Mouse (Mus musculus) 3T3-L1 (cell line): ENCODE measurements around the gene Aamp.

Source experiments
- DNase-seq: peaks from one replicate; pipeline ENCODE4 v3.0.0-alpha.2; 2015; ENCODE audit warnings: low read depth, low spot score

Aamp gene

GRCm38 (mm10) chr1:74281886-74282285, 2.7 kb downstream of the Aamp start:
- no peak for DNase-seq

GRCm38 (mm10) chr1:74281372-74281771, 3.2 kb downstream of the Aamp start:
- DNase-seq: no peak

GRCm38 (mm10) chr1:74280591-74281325, 3.8 kb downstream of the Aamp start:
- no peak for DNase-seq

GRCm38 (mm10) chr1:74278988-74279387, 5.5 kb downstream of the Aamp start:
- no peak for DNase-seq

GRCm38 (mm10) chr1:74278538-74278937, 6.0 kb downstream of the Aamp start, which contains the start of gene Gpbar1:
TSS of gene Gpbar1 (plus strand) at chr1:74278550.
- DNase-seq: no peak

- DNase-seq: no peak
Observed at GRCm38 (mm10) chr1:74277883-74278537, 6.5 kb downstream of the Aamp start.

- no peak for DNase-seq
Observed at GRCm38 (mm10) chr1:74277041-74277440, 7.5 kb downstream of the Aamp start.

GRCm38 (mm10) chr1:74275015-74275414, 9.5 kb downstream of the Aamp start:
- DNase-seq: peak; percentile 43

- DNase-seq: peak; percentile 75
Observed at GRCm38 (mm10) chr1:74271659-74272058, 12.9 kb downstream of the Aamp start.

GRCm38 (mm10) chr1:74268750-74269149, 15.8 kb downstream of the Aamp start:
- DNase-seq: peak; percentile 31

GRCm38 (mm10) chr1:74262510-74262909, 22.0 kb downstream of the Aamp start:
- no peak for DNase-seq

- no peak for DNase-seq
Observed at GRCm38 (mm10) chr1:74256782-74257181, 27.8 kb downstream of the Aamp start.

GRCm38 (mm10) chr1:74255704-74256345, 28.7 kb downstream of the Aamp start:
- no peak for DNase-seq

GRCm38 (mm10) chr1:74250096-74250495, 34.4 kb downstream of the Aamp start:
- DNase-seq: no peak

- no peak for DNase-seq
Observed at GRCm38 (mm10) chr1:74249331-74249980, 35.1 kb downstream of the Aamp start.

- peak; percentile 72 for DNase-seq
Observed at GRCm38 (mm10) chr1:74248799-74249198, 35.7 kb downstream of the Aamp start.

- DNase-seq: no peak
Observed at GRCm38 (mm10) chr1:74245525-74245924, 39.0 kb downstream of the Aamp start.

- no peak for DNase-seq
Observed at GRCm38 (mm10) chr1:74240832-74241231, 43.7 kb downstream of the Aamp start.

GRCm38 (mm10) chr1:74240311-74240710, 44.2 kb downstream of the Aamp start:
- peak; percentile 52 for DNase-seq

- DNase-seq: no peak
Observed at GRCm38 (mm10) chr1:74239618-74240017, 44.9 kb downstream of the Aamp start.

- DNase-seq: no peak
Observed at GRCm38 (mm10) chr1:74239162-74239561, 45.4 kb downstream of the Aamp start.

- no peak for DNase-seq
Observed at GRCm38 (mm10) chr1:74238136-74238535, 46.4 kb downstream of the Aamp start.
